Mouse (Mus musculus) gastrocnemius, postnatal 36 days (tissue): ENCODE results near the gene Ncmap. TPM values are rescaled to one million over a fixed set of nuclear protein-coding genes. Genes with fewer than 3 reads are reported as not detected.
A peak's percentile ranks its signal among the peaks of the same experiment; 100 is the strongest.

Source experiments
- DNase-seq, 2 experiments: peaks; one replicate each; pipeline ENCODE4 v3.0.0; 2022
- intact Hi-C: fragments of 180-260 bp; cut with DNase I; formaldehyde crosslinking; loops from one replicate; pipeline ENCODE4 v1.15.1; 2025
- total RNA-seq, 2 experiments: library from RNA; stranded (reverse); gene quantifications; 2 replicates each; pipeline ENCODE4 v1.2.3; 2021

Ncmap gene
- total RNA-seq, 2 experiments from 2014 or later, result 2.2 to 4.9 TPM

DNA sequence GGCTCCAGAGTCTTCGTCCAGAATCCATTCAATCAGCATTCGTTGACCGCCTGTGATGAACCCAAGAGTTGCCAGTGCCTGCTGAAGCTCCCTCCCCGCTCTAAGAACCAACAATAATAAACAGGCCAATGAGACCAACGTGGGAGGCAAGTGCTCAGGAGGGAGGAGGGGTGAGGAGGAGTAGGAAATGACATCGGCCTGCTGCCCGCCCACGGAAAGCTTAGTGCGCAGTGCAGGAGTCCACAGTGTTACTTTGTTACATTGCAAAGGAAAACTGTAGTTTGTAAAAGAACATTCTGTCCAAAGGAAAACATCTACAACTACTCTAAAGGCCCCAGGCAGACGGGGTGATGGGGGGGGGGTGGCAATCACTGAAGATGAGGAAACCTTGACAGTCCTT, 6.0 kb upstream of the Ncmap start:
- no peak for DNase-seq
- intact Hi-C loops, result no loop called here

GRCm38 (mm10) chr4:135401881-135402280, 3.9 kb upstream of the Ncmap start:
- DNase-seq, result no peak
- intact Hi-C loops, result no loop called here

- no peak for DNase-seq
- intact Hi-C loops, result no loop called here
These were observed 476 bp downstream of the Ncmap start for GRCm38 (mm10) chr4:135397551-135397950.

DNA sequence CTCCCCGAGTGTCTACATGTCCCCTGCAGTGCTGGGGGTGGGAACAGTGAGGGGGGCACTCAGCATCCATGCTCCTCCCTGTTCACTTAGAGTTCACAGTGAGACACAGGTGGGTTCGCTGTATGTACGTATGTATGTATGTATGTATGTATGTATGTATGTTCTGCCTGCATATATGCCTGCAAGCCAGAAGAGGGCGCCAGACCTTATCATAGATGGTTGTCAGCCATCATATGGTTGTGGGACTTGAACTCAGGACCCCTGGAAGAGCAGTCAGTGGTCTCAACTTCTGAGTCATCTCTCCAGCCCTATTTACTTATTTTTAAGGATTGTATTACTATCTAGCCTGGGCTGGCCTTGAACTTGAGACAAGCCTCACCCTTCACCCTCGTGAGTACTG, 1.7 kb downstream of the Ncmap start:
- DNase-seq, result no peak
- intact Hi-C loops, result no loop called here

GRCm38 (mm10) chr4:135395375-135395774, 2.7 kb downstream of the Ncmap start:
- no peak for DNase-seq

GRCm38 (mm10) chr4:135394666-135395065, 3.4 kb downstream of the Ncmap start:
- DNase-seq, result no peak
- intact Hi-C loops, result no loop called here

More at GRCm38 (mm10) chr4:135395375-135395774, 2.7 kb downstream of the Ncmap start:
- intact Hi-C loops, result no loop called here

DNA sequence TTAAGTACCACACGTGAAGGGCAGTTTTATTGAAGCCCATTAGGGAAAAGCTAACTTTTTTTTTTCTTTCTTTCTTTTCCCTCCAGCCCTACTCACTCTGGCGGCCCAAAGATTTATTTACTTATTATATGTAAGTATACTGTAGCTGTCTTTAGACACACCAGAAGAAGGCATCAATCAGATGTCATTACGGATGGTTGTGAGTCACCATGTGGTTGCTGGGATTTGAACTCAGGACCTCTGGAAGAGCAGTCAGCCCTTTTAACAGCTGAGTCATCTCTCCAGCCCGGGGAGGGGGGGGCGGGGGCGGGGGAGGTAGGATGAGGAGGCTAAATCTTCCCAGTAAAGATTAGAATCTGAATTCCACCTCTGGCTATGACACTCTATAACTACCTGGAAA, 4.6 kb downstream of the Ncmap start:
- intact Hi-C loops, result no loop called here
- no peak for DNase-seq

- no peak for DNase-seq
These were observed 5.2 kb downstream of the Ncmap start for GRCm38 (mm10) chr4:135392801-135393200.

GRCm38 (mm10) chr4:135391014-135391413, 7.0 kb downstream of the Ncmap start:
- DNase-seq, result no peak
- intact Hi-C loops, result no loop called here

More at GRCm38 (mm10) chr4:135392801-135393200, 5.2 kb downstream of the Ncmap start:
- intact Hi-C loops, result no loop called here

DNA sequence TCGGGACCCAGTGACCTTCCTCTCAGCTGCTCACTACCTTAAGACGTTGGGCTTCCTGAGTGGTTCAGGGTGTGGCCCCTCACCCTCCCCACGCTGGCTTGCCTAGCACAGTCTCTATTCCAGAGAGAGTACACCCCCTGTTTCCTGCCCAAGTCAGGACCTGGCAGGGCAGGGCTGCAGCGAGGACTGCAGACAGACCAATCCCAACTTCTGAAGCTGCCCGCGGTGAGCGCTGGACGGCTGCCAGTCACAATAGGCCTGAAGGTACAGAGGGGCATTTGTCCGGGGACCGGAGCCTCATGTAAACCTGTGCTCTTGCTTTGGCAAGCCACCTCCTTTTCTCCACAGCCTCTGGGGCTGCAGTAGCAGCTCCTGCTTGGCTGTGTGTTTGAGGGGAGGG, 12.4 kb downstream of the Ncmap start:
- intact Hi-C loops, result loop anchor here (10.0 kb wide), 1 partner anchor 289 kb away; no protein-coding TSS in a partner anchor

GRCm38 (mm10) chr4:135382316-135382715, 15.7 kb downstream of the Ncmap start:
- peak; percentile 19 to 44 for DNase-seq

More for the DNA sequence above, 12.4 kb downstream of the Ncmap start:
- no peak for DNase-seq

GRCm38 (mm10) chr4:135381355-135381754, 16.7 kb downstream of the Ncmap start:
- intact Hi-C loops, result loop anchor here (10.0 kb wide), 1 partner anchor 293 kb away; no protein-coding TSS in a partner anchor

More at GRCm38 (mm10) chr4:135382316-135382715, 15.7 kb downstream of the Ncmap start:
- intact Hi-C loops, result loop anchor here (2.0 to 10.0 kb wide), 2 partner anchors 28 to 292 kb away; no protein-coding TSS in a partner anchor

GRCm38 (mm10) chr4:135377241-135377640, 20.8 kb downstream of the Ncmap start:
- intact Hi-C loops, result no loop called here

More at GRCm38 (mm10) chr4:135381355-135381754, 16.7 kb downstream of the Ncmap start:
- DNase-seq, result no peak

GRCm38 (mm10) chr4:135375444-135375843, 22.6 kb downstream of the Ncmap start:
- intact Hi-C loops, result no loop called here
- no peak for DNase-seq

More at GRCm38 (mm10) chr4:135377241-135377640, 20.8 kb downstream of the Ncmap start:
- no peak for DNase-seq

DNA sequence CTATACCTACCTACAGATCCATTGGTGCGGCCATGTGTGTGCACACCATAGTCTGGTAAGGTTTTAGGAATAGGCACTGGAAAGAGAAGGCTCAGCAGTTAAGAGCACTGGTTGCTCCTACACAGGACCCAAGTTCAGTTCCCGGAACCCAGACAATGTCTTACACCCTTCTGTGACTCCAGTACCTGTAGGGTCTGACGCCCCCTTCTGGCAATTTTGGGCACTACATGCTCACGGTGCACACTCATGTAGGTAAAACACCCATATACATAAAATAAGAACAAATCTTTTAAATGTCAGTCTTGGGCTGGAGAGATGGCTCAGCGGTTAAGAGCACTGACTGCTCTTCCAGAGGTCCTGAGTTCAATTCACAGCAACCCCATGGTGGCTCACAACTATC, 24.7 kb downstream of the Ncmap start:
- DNase-seq, result no peak
- intact Hi-C loops, result no loop called here

DNA sequence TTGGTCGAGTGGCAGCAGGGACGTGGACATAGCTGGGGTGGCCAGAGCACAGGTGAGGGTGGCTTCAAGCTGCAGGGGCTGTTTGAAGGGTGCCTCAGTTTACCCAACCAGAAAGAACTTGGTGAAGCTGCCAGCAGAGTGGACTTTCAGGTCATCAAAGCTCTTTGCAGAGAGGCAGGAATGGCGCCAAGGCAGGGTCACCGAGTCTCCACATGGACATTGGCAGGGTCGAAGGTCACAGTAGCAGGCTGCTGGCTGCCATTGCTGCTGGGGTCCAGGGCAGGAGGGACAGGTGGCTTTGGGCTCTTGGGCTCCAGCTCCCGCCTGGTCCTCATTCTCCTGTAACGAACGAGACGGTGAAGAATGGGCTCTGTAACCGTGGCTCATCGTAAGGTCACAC, 27.7 kb downstream of the Ncmap start:
- intact Hi-C loops, result no loop called here
- DNase-seq, result no peak

DNA sequence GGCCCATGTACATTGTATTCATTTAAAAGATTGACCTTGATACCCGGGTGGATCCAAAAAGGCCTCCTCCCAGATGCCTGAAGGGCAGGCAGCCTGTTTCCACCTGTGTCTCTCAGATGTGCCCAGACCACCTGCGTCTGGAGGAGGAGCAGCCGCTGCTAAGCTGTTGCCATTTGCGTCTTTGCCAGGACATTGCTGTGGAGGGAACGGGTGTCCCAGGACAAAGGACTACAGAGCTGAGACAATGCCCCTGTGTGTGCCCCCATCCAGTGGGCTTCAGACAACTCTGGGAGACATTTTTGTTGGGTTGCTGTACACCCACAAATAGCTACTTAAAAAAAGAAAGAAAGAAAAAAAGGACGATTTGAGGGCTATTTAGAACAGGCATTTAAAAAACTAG, 35.2 kb downstream of the Ncmap start:
- DNase-seq, result no peak
- intact Hi-C loops, result loop anchor here (5.0 kb wide), 2 partner anchors 49 to 129 kb away; partner anchors contain the start of gene Stpg1

- intact Hi-C loops, result loop anchor here (5.0 kb wide), 2 partner anchors 51 to 131 kb away; partner anchors contain the start of gene Stpg1
- no peak for DNase-seq
These were observed 36.3 kb downstream of the Ncmap start for GRCm38 (mm10) chr4:135361722-135362121.

- no peak for DNase-seq
- intact Hi-C loops, result no loop called here
These were observed 39.3 kb downstream of the Ncmap start for GRCm38 (mm10) chr4:135358736-135359135.

DNA sequence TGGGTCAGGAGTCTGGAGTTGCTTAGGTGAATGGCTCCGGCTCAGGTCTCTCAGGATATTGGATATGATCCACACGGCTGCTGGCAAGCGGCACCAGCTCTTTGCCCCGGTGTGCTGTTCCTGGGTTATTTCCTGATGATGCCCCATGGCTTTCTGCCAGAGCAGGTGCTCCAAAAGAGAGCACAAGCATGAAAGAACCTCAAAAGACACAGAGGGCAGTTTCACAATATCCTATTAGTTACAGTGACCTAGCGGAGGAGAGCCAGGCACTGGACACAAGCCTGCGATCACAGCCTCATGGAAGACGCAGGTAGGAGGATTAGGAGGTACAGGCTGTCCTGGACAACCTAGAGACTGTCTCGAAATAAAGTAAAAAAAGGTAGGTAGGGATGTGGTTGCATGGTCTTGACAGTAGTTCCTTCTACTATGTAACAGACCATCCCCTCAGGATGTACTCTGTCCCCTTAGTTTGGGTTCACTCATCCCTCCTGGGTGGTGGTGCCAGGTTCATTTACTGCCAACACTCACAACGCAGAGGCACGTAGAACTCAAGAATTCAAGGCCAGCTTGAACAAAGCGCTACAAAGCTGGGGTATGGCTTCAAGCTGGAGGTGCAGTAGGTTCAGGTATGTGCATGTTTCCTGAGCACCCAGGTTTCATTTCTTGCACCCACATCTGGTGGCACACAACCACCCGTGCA, 40.7 kb downstream of the Ncmap start:
- intact Hi-C loops, result no loop called here
- no peak for DNase-seq

- intact Hi-C loops, result no loop called here
- no peak for DNase-seq
These were observed 42.0 kb downstream of the Ncmap start for GRCm38 (mm10) chr4:135355886-135356550.
